Mouse (Mus musculus) MEL (cell line): ENCODE measurements at regions not wholly inside any gene's neighbourhood (a gene's known extent, or its start where the extent isn't known, plus 50 kb on each side); places are given as distances from the start of the nearest gene placed in this dataset.

Experiments used
- CTCF ChIP-seq, 3 experiments: IDR thresholded peaks in 2 of 3; conservative IDR thresholded peaks in 1 of 3; 2 replicates each; pipeline ENCODE4 v1.5.1; 2011 to 2012; ENCODE audit warnings: low read length in 3 of 3, low read depth in 2 of 3, mild to moderate bottlenecking in 2 of 3, improper control_type of control experiment in 1 of 3, inconsistent platforms in 1 of 3, mixed read lengths in 1 of 3, moderate library complexity in 1 of 3; ENCODE audit not compliant: control insufficient read depth in 1 of 3, insufficient read depth in 1 of 3, poor library complexity in 1 of 3, severe bottlenecking in 1 of 3
- EP300 ChIP-seq, 2 experiments: IDR thresholded peaks; 2 replicates each; pipeline ENCODE4 v1.6.1; 2011; ENCODE audit warnings: improper control_type of control experiment in 2 of 2, low read length in 2 of 2, low read depth in 1 of 2, mild to moderate bottlenecking in 1 of 2
- GATA1 ChIP-seq: IDR thresholded peaks from 2 replicates; pipeline ENCODE4 v1.6.1; 2011; ENCODE audit warnings: low read depth, low read length, improper control_type of control experiment
- MEF2A ChIP-seq: IDR thresholded peaks from 2 replicates; pipeline ENCODE4 v1.6.1; 2014; ENCODE audit warnings: low read depth, mild to moderate bottlenecking, inconsistent platforms, low read length, improper control_type of control experiment; ENCODE audit not compliant: poor library complexity, insufficient replicate concordance, severe bottlenecking; ENCODE audit errors: extremely low read depth
- POLR2A ChIP-seq, 2 experiments: IDR thresholded peaks; 2 replicates each; pipeline ENCODE4 v1.6.1; 2011 to 2012; ENCODE audit warnings: low read length in 2 of 2, mild to moderate bottlenecking in 2 of 2, control low read depth in 1 of 2, improper control_type of control experiment in 1 of 2, low read depth in 1 of 2, moderate library complexity in 1 of 2; ENCODE audit not compliant: control insufficient read depth in 1 of 2, insufficient read depth in 1 of 2, poor library complexity in 1 of 2
- POLR2AphosphoS2 ChIP-seq: IDR thresholded peaks from 2 replicates; pipeline ENCODE4 v1.6.1; 2011; ENCODE audit warnings: low read length, improper control_type of control experiment
- RCOR1 ChIP-seq: IDR thresholded peaks from 2 replicates; pipeline ENCODE4 v1.6.1; 2012; ENCODE audit warnings: low read depth, mild to moderate bottlenecking, inconsistent platforms, low read length, improper control_type of control experiment
- SIN3A ChIP-seq: IDR thresholded peaks from 2 replicates; pipeline ENCODE4 v1.6.1; 2012; ENCODE audit warnings: low read length, improper control_type of control experiment, inconsistent platforms
- TAL1 ChIP-seq: IDR thresholded peaks from 2 replicates; pipeline ENCODE4 v1.6.1; 2012; ENCODE audit warnings: mild to moderate bottlenecking, inconsistent platforms, low read length, moderate library complexity, mixed read lengths

- no peak for TF ChIP-seq POLR2AphosphoS2
- TF ChIP-seq CTCF (IDR thresholded peaks at IDR 0.05 in 2 of 3, conservative IDR thresholded peaks at IDR 0.05 in 1 of 3; ENCODE audit: control insufficient read depth in 1 of 3, insufficient read depth in 1 of 3, low read depth in 2 of 3, low read length in 3 of 3, poor library complexity in 1 of 3, severe bottlenecking in 1 of 3): no peak
- no peak for TF ChIP-seq POLR2A (IDR thresholded peaks at IDR 0.05; ENCODE audit: control insufficient read depth in 1 of 2, insufficient read depth in 1 of 2, low read depth in 1 of 2, low read length in 2 of 2, poor library complexity in 1 of 2)
- TF ChIP-seq GATA1: no peak
- TF ChIP-seq TAL1: no peak
- TF ChIP-seq RCOR1: no peak
- no peak for TF ChIP-seq SIN3A
- no peak for TF ChIP-seq EP300 (IDR thresholded peaks at IDR 0.05; ENCODE audit: low read depth in 1 of 2, low read length in 2 of 2)
- no peak for TF ChIP-seq MEF2A
Observed at GRCm38 (mm10) chr16:24124083-24124482, 135.4 kb upstream of the Bcl6 start.
